In genomic region chr8:84459276-84459675, GRCm38 (mm10) we compare ENCODE assay signal across 10 mouse cellular contexts.
DNase-seq lines count a peak whose midpoint lies in the region; ATAC-seq and TF ChIP-seq lines count a peak whose summit lies in the region.
"Had no signal": no experiment of that assay in that cellular context is flagged by ENCODE, and none has a peak within 500 bp of the region (broad histone marks: within the 10 kb centered on the region; RNA-seq: fewer than 3 reads in every experiment).

No protein-coding gene starts in this region.

- H3K4me2 ChIP-seq in midbrain, embryonic 16.5 days (ENCODE audit: low read length) = no peak overlapping the region

- H3K9me3 ChIP-seq in ES-E14 (ENCODE audit: control insufficient read depth, insufficient read depth, low read depth, low read length) = no peaks in the 10 kb centered on the region
- H3K9me3 ChIP-seq in midbrain, embryonic 16.5 days (replicated peaks; ENCODE audit: control insufficient read depth, low read length, poor library complexity, severe bottlenecking) = peaks cover 8% of the 10 kb centered on the region; the same call in 1 of the 2 replicates

- peaks cover 18% of the 10 kb centered on the region; the same call in 1 of the 2 replicates for H3K36me3 ChIP-seq in ES-E14 (ENCODE audit: control insufficient read depth, insufficient read depth, low read length, poor library complexity, severe bottlenecking)
- H3K36me3 ChIP-seq in midbrain, embryonic 16.5 days (ENCODE audit: control insufficient read depth, insufficient read depth, low read length) = peaks cover 29% of the 10 kb centered on the region
- H3K36me3 ChIP-seq: G1E; heart, embryonic 10.5 days had no signal

- peak; percentile 59 for ATAC-seq in midbrain, embryonic 16.5 days
- ATAC-seq in megakaryocyte, adult 5-6 weeks (ENCODE audit: poor library complexity, severe bottlenecking) = no peak

- TF ChIP-seq CTCF in layer of hippocampus, adult 2 months (conservative IDR thresholded peaks at IDR 0.05) = no peak

- DNase-seq in ES-E14 (ENCODE audit: low read depth, low spot score) = no peak
- DNase-seq in cerebellum, postnatal 25 days = peak; percentile 66 to 72
- peak; percentile 24 to 38 for DNase-seq in layer of hippocampus, adult 2 months (ENCODE audit: low spot score in 2 of 2)
- no peak for DNase-seq in urinary bladder, postnatal 36 days (ENCODE audit: low spot score in 2 of 2)
- DNase-seq in spleen, adult 12 weeks (ENCODE audit: low spot score) = no peak
- no peak for DNase-seq in thymus, postnatal 4 days

- 17% methylated on average over 5 of the region's 5 CpGs for WGBS in midbrain, embryonic 16.5 days

- peaks cover 0 to 6% of the 10 kb centered on the region in 2 experiments; a peak in 2 of 4 replicates for H3K4me1 ChIP-seq in ES-E14 (ENCODE audit: control insufficient read depth in 2 of 2, insufficient read depth in 2 of 2, low read length in 2 of 2, poor library complexity in 1 of 2)
- no peaks in the 10 kb centered on the region for H3K4me1 ChIP-seq in midbrain, embryonic 16.5 days (ENCODE audit: control insufficient read depth, insufficient read depth, low read length)

- no peak overlapping the region for H3K4me3 ChIP-seq in ES-E14 (ENCODE audit: insufficient read depth in 1 of 2, low read depth in 1 of 2, low read length in 2 of 2, poor library complexity in 1 of 2, severe bottlenecking in 1 of 2)
- no peak overlapping the region for H3K4me3 ChIP-seq in layer of hippocampus, adult 2 months
- H3K4me3 ChIP-seq in midbrain, embryonic 16.5 days (ENCODE audit: low read depth, low read length) = no peak overlapping the region
- H3K4me3 ChIP-seq: heart, embryonic 10.5 days had no signal

- H3K27ac ChIP-seq in ES-E14 (ENCODE audit: insufficient read depth, low read depth, low read length, poor library complexity, severe bottlenecking) = peak overlapping the region; percentile 5; the same call in 1 of the 2 replicates
- peak overlapping the region; percentile 56 for H3K27ac ChIP-seq in layer of hippocampus, adult 2 months
- H3K27ac ChIP-seq in midbrain, embryonic 16.5 days (ENCODE audit: low read length) = peak overlapping the region; percentile 44

- H3K9ac ChIP-seq in ES-E14 (ENCODE audit: insufficient read depth, low read depth, low read length, poor library complexity, severe bottlenecking) = no peak overlapping the region
- H3K9ac ChIP-seq in midbrain, embryonic 16.5 days (ENCODE audit: low read depth, low read length) = 0 out of 2 replicates have a peak overlapping the region, but pooled peaks have one; percentile 25

- H3K27me3 ChIP-seq in midbrain, embryonic 16.5 days (ENCODE audit: control insufficient read depth, insufficient read depth, low read depth, low read length) = no peaks in the 10 kb centered on the region

- in situ Hi-C loops in ES-E14 (cut with MboI; ENCODE audit: low sequenced_read_pairs in 2 of 2, unreplicated experiment in 2 of 2) = no loop called here

TF ChIP-seq in ES-E14, 5 proteins besides CTCF, POLR2A, EP300 and RAD21:
- TF ChIP-seq MAFK (IDR thresholded peaks at IDR 0.05; ENCODE audit: insufficient read depth, low read depth, low read length) (0 out of 2 replicates have a peak, but pooled peaks have one; percentile 16), HCFC1 (IDR thresholded peaks at IDR 0.05; ENCODE audit: borderline replicate concordance, insufficient read depth, low read length) (no peak), ZC3H11A (IDR thresholded peaks at IDR 0.05; ENCODE audit: borderline replicate concordance, low read depth, low read length) (no peak)
TF ChIP-seq in ES-E14: peak in this region for 1.

Comparison
In these comparisons a context has a peak if more than half of its experiments do, and no peak if none do; other contexts are left out.
1. DNase-seq: peak in cerebellum, postnatal 25 days (2 of 2) and layer of hippocampus, adult 2 months (2 of 2); none in ES-E14 (single experiment), urinary bladder, postnatal 36 days (0 of 2), spleen, adult 12 weeks (single experiment) and thymus, postnatal 4 days (single experiment).
2. H3K27ac ChIP-seq: peak in every context shown above with its lines; median percentile 56 in layer of hippocampus, adult 2 months; 44 in midbrain, embryonic 16.5 days; 5 in ES-E14.